Mouse (Mus musculus) neural tube, embryonic 14.5 days (tissue): ENCODE data around the gene Scn9a. TPM values are rescaled to one million over a fixed set of nuclear protein-coding genes. Genes with fewer than 3 reads are reported as not detected.

ENCODE experiments used
- ATAC-seq: fragments of 200-750 bp; cut with Nextera tagmentation; 2 replicates; pipeline ENCODE4 v1.8.0; 2017; ENCODE audit warnings: low read depth, mild to moderate bottlenecking, moderate TSS enrichment, moderate library complexity
- H3K27ac ChIP-seq: fragments of 300-500 bp; sonication (generic); 2 replicates; pipeline ENCODE4 v1.5.1; 2014; ENCODE audit warnings: low read depth, mild to moderate bottlenecking, control low read depth, low read length, moderate library complexity, mixed read lengths
- H3K27me3 ChIP-seq: fragments of 300-500 bp; sonication (generic); 2 replicates; pipeline ENCODE4 v1.6.1; 2014; ENCODE audit warnings: low read length; ENCODE audit not compliant: control insufficient read depth, insufficient read depth
- H3K36me3 ChIP-seq: fragments of 300-500 bp; sonication (generic); 2 replicates; pipeline ENCODE4 v1.6.1; 2014; ENCODE audit warnings: low read length, mixed read lengths; ENCODE audit not compliant: control insufficient read depth, insufficient read depth
- H3K4me1 ChIP-seq: fragments of 300-500 bp; sonication (generic); 2 replicates; pipeline ENCODE4 v1.6.1; 2014; ENCODE audit warnings: low read length; ENCODE audit not compliant: control insufficient read depth, insufficient read depth
- H3K4me2 ChIP-seq: fragments of 300-500 bp; sonication (generic); 2 replicates; pipeline ENCODE4 v1.6.1; 2014; ENCODE audit warnings: mild to moderate bottlenecking, low read depth, low read length, control low read depth
- H3K4me3 ChIP-seq: fragments of 300-500 bp; sonication (generic); 2 replicates; pipeline ENCODE4 v1.5.1; 2014; ENCODE audit warnings: low read depth, low read length, control low read depth, mixed read lengths
- H3K9ac ChIP-seq: fragments of 300-500 bp; sonication (generic); replicated peaks from 2 replicates; pipeline ENCODE4 v1.6.1; 2014; ENCODE audit warnings: low read depth, mild to moderate bottlenecking, control low read depth, low read length, mixed read lengths
- H3K9me3 ChIP-seq: fragments of 300-500 bp; sonication (generic); 2 replicates; pipeline ENCODE4 v1.6.1; 2016; ENCODE audit warnings: low read length; ENCODE audit not compliant: control insufficient read depth
- WGBS: fragments of 180-500 bp; shearing (Covaris S2); extraction: QIAGEN DNeasy Blood & Tissue Kit; methylation state at CpG from one replicate; pipeline ENCODE4 v1.1.7; 2014; 5-methylcytosine and 5-hydroxymethylcytosine counted together
- polyA plus RNA-seq: library from polyadenylated mRNA; unstranded; fragments of >200 nt; fragmentation: Nextera tagmentation; extraction: Ambion mirVana; gene quantifications from 2 replicates; pipeline ENCODE4 v1.2.1, GENCODE M21; 2014

Gene Scn9a
- polyA plus RNA-seq, 1 experiment from 2014 or later: 11.2 TPM

- no peak for ATAC-seq
- Histone ChIP-seq H3K9ac (no peak overlapping the region), H3K4me2 (no peak overlapping the region), H3K4me3 (no peak overlapping the region), H3K9me3 (no peaks in the 10 kb centered on the region), H3K27ac (no peak overlapping the region), H3K4me1 (no peaks in the 10 kb centered on the region), H3K36me3 (no peaks in the 10 kb centered on the region), H3K27me3 (no peaks in the 10 kb centered on the region)
- 61% methylated on average over 2 of the region's 2 CpGs for WGBS
Measured at GRCm38 (mm10) chr2:66478395-66478794, 156.4 kb downstream of the Scn9a start.

DNA sequence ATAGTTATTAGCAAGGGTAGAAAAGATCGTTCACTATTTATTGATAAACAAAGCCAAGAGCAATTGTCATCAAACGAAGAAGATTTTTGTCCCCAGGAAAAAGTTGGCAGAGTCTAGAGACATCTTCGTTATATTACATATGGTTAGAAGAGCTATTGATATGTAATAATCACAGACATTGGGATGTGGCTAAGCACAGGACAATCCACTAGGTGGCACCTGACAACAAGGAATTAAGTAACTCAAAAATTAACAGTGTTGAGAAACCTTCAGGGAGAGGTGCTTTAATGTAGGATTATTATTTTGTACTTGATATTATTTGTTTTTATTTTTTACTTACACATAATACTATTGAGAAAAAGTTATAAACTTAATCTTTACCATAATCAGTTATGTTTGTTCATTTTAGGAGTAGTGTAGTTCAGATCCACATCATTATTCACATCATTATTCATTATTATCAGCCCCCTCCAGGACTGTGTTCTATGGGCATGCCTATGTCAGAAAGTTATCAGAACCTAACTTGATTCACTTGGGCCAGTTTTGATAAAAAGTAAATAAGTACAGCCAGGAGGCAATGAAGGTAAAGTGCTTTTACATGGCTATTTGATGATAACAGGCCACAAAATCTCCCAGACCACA, 161.5 kb downstream of the Scn9a start:
- H3K27me3 ChIP-seq: no peaks in the 10 kb centered on the region
- H3K27ac ChIP-seq: no peak overlapping the region
- peak; percentile 79 for ATAC-seq
- no peak overlapping the region for H3K9ac ChIP-seq
- WGBS: 51% methylated on average over 3 of the region's 3 CpGs
- H3K4me2 ChIP-seq: no peak overlapping the region
- no peak overlapping the region for H3K4me3 ChIP-seq
- H3K4me1 ChIP-seq: no peaks in the 10 kb centered on the region
- no peaks in the 10 kb centered on the region for H3K36me3 ChIP-seq
- no peaks in the 10 kb centered on the region for H3K9me3 ChIP-seq

DNA sequence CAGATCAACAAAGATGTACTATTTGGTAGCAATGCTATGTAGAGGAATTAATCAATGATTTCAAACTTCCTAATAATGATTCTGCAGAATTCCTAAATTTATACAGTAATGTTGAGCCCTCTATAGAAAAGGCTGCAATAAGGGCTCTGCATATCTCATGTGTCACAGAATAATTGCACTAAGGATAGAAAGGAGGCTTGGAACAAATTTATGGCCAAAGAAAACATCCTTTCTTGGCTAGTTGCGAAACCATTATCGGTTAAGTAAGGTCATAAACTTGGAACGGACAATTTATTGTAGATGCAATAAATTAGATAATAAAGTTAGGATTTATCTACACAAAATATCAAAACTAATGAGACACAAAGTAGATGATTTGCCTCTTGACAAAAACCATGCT, 169.3 kb downstream of the Scn9a start:
- no peaks in the 10 kb centered on the region for H3K9me3 ChIP-seq
- no peak overlapping the region for H3K4me3 ChIP-seq
- H3K27ac ChIP-seq: no peak overlapping the region
- no peaks in the 10 kb centered on the region for H3K4me1 ChIP-seq
- no peak for ATAC-seq
- no peak overlapping the region for H3K9ac ChIP-seq
- no peaks in the 10 kb centered on the region for H3K36me3 ChIP-seq
- H3K4me2 ChIP-seq: no peak overlapping the region
- 69% methylated on average over 3 of the region's 3 CpGs for WGBS
- no peaks in the 10 kb centered on the region for H3K27me3 ChIP-seq

DNA sequence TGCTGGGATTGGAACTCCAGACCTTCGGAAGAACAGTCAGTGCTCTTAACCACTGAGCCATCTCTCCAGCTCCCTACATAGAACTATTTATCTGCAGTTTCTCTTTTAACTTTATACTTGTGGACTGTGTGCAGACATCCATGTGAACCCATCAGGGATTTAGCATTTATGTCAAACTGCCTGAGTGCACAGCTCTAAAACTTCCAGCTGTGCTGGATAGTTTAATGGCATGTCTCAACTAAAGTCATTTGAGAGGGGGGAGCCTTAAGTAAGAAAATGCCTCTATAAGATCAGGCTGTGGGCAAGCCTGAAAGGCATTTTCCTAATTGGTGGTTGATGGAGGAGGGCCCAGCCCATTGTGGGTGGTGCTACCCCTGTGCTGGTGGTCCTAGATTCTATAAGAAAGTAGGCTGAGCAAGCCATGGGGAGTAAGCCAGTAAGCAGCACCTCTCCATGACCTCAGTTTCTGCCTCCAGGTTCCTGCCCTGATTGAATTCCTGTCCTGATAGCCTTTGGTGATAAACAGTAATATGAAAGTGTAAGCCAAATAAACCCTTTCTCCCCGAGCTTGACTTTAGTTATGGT, 169.8 kb downstream of the Scn9a start:
- Histone ChIP-seq H3K9me3 (no peaks in the 10 kb centered on the region), H3K4me2 (no peak overlapping the region), H3K27ac (no peak overlapping the region), H3K9ac (no peak overlapping the region), H3K27me3 (no peaks in the 10 kb centered on the region), H3K4me3 (no peak overlapping the region), H3K36me3 (no peaks in the 10 kb centered on the region), H3K4me1 (no peaks in the 10 kb centered on the region)
- no peak for ATAC-seq
- 93% methylated on average over 2 of the region's 2 CpGs for WGBS

DNA sequence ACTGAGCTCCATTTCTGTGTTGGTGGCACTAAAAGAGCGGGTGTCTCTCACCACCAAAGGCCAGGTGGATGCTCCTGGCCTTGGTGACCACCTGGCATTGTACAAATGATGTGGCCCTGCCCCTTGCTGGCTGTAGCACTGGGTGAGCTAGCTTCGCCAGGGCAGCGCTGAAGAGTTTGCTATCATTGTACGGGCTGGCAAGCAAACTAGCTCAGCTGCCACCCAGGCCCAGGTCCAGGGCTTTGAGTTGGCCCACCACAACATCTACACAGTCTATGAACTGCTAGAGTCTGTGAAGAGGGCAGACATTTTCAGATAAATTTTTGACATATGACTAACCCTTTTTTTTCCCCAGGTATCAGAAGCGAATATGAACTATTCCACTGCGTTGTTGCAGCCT, 170.8 kb downstream of the Scn9a start:
- Histone ChIP-seq H3K36me3 (no peaks in the 10 kb centered on the region), H3K9ac (no peak overlapping the region), H3K27ac (no peak overlapping the region), H3K4me2 (no peak overlapping the region), H3K27me3 (no peaks in the 10 kb centered on the region), H3K4me3 (no peak overlapping the region), H3K4me1 (no peaks in the 10 kb centered on the region), H3K9me3 (no peaks in the 10 kb centered on the region)
- ATAC-seq: no peak
- WGBS: 95% methylated on average over 6 of the region's 6 CpGs

DNA sequence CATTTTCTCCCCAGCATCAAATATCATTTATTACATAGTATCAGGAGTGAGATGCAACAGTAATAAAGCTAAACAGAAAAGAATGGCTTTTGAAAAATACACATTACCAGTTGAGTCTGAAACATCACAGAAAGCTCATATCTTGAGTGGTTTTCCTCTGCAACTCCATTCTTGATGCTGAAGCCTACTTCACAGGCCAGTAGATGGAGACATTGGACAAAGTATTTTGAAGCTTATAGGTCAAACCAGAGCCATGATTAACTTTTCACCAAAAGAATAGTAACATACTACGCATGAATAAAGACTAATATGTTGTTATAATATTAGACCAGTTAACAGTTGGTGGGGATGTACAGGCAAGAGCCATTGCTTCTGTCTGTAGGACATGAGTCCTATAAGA, 172.3 kb downstream of the Scn9a start:
- no peak for ATAC-seq
- no peak overlapping the region for H3K9ac ChIP-seq
- no peaks in the 10 kb centered on the region for H3K36me3 ChIP-seq
- no peaks in the 10 kb centered on the region for H3K9me3 ChIP-seq
- H3K4me2 ChIP-seq: no peak overlapping the region
- H3K27ac ChIP-seq: no peak overlapping the region
- no peaks in the 10 kb centered on the region for H3K27me3 ChIP-seq
- no peak overlapping the region for H3K4me3 ChIP-seq
- WGBS: 96% methylated on average over 1 of the region's 1 CpGs
- H3K4me1 ChIP-seq: no peaks in the 10 kb centered on the region

GRCm38 (mm10) chr2:66440711-66441110, 194.1 kb downstream of the Scn9a start, which contains the start of gene Scn1a:
TSS of gene Scn1a (minus strand) at chr2:66440840.
- no peak within 1 kb of the TSS for H3K27ac ChIP-seq
- peak within 1 kb of the TSS; percentile 25 for H3K4me3 ChIP-seq
- no peaks in the 10 kb centered on the region for H3K4me1 ChIP-seq
- WGBS: 6% methylated on average over 7 of the region's 7 CpGs
- no peaks in the 10 kb centered on the region for H3K36me3 ChIP-seq
- peak within 1 kb of the TSS; percentile 53 for H3K4me2 ChIP-seq
- no peak; the same call in 1 of the 2 replicates for ATAC-seq
- no peaks in the 10 kb centered on the region for H3K9me3 ChIP-seq
- peak within 1 kb of the TSS; percentile 0; the same call in 1 of the 2 replicates for H3K9ac ChIP-seq
- H3K27me3 ChIP-seq: no peaks in the 10 kb centered on the region

DNA sequence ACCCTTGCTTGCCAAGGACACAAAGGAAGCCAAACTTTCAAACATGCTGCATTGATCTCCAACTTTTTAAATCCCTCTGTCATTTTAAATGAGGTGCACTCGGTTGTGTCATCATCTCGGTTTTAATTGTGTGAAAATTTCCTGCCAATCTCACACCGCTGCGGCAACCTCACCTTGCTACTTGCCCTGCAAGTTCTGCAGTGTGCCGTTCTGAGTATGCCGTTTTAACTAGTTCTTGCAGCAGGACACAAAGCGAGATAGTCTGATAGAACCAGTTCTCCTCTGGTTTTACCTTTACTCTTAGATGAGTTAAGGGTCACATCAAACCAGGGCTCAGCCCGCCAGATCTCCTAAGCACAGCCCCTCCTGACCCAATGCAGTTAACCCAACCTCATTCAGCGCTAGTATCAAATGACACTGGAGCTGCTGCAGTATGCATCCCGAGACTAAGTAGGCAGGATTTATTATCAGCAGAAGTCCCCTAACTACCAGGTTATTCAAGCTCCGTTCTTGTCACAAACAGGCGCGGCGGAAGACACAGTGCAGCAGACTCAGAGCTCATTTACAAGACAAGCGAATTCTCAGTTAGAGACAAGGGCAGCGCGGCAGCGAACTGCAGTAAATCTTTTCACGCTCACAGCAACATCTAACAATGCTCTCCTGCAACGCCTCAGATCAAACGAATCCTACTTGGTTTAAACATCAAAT, 194.8 kb downstream of the Scn9a start:
- Histone ChIP-seq H3K9ac (peak overlapping the region; percentile 0; the same call in 1 of the 2 replicates), H3K4me1 (no peaks in the 10 kb centered on the region), H3K4me3 (peak overlapping the region; percentile 25), H3K27me3 (no peaks in the 10 kb centered on the region), H3K36me3 (no peaks in the 10 kb centered on the region), H3K27ac (no peak overlapping the region), H3K9me3 (no peaks in the 10 kb centered on the region), H3K4me2 (peak overlapping the region; percentile 53)
- 3% methylated on average over 21 of the region's 21 CpGs for WGBS
- peak; percentile 85 for ATAC-seq

DNA sequence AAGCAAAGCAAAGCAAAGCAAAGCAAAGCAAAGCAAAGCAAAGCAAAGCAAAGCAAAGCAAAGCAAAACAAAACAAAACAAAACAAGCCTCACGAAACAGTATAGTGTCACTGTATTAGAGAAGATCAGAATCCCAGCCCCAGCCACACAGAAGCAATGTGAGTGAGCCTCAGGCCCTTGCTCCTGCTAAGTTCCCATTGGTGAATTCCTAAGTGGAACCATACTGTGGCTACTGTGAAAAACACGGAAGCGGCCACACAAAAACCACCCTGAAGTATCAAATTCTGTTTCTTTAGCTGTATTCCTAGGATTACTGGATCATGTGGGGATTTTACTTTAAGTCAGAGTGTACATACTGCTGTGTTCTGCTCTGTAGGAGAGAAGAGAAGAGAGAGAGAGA, 198.5 kb downstream of the Scn9a start:
- no peaks in the 10 kb centered on the region for H3K9me3 ChIP-seq
- no peaks in the 10 kb centered on the region for H3K36me3 ChIP-seq
- H3K9ac ChIP-seq: no peak overlapping the region
- WGBS: 68% methylated on average over 3 of the region's 3 CpGs
- no peaks in the 10 kb centered on the region for H3K4me1 ChIP-seq
- no peak for ATAC-seq
- no peak overlapping the region for H3K4me2 ChIP-seq
- no peak overlapping the region for H3K4me3 ChIP-seq
- no peak overlapping the region for H3K27ac ChIP-seq
- no peaks in the 10 kb centered on the region for H3K27me3 ChIP-seq
